Mouse (Mus musculus): ENCODE results near the gene Stat5a.

Gene Stat5a

DNA sequence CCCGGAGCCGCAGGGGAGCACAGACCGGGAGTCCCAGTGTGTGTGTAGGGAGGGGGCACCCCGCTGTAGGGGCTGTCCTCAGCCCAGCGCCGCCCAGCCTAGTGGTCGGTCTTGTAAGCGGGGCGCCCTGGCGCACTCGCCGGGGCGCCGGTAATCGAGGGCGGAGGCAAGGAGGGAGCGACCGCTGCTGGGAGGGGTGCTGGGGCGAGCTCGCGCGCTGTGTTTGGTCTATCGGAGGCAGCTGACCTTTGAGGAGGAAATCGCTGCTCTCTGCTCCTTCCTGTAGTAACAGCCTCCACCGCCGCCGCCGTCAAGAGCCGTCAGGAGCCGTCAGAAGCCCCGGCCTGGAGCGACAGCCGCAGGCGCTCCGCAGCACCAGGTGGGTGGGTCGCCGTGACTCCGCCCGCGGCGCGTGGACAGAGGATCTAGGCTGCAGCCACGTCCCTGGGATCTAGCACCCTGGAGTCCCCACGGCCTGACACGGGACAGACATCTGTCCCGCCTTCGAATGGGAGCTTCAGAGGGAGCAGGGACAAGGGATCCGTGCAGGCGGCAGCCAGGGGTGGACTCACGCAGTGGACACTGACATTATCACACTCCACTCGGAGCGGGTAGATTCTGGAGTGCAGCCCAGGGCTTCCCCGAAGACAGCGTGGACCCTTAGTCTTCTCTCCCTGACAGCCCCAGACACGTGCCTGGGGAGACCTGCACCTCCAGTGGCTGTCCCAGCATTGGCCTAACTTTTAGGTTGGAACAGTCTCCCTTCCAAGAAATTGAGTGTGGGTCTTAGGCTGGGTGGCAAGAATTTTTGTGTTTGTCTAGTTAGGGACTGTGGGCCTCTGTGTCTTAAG is 1.3 kb downstream of the Stat5a start:
- in situ Hi-C loops (cut with MseI, MboI): no loop called here

DNA sequence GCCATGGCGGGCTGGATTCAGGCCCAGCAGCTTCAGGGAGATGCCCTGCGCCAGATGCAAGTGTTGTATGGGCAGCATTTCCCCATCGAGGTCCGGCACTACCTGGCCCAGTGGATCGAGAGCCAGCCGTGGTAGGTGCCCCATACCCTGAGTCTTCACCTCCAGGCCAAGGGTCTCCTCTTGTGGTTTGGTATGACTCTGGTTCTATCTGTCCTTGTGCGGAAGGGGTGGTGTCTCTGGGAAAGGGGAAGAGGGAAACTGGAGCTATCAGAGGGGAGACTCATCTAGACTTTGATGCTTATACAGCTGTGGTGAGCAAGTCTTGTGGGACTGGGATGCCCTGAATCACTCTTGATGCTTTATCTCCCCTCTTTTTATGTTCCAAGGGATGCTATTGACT is 2.2 kb downstream of the Stat5a start:
- in situ Hi-C loops (cut with MseI, MboI): no loop called here

DNA sequence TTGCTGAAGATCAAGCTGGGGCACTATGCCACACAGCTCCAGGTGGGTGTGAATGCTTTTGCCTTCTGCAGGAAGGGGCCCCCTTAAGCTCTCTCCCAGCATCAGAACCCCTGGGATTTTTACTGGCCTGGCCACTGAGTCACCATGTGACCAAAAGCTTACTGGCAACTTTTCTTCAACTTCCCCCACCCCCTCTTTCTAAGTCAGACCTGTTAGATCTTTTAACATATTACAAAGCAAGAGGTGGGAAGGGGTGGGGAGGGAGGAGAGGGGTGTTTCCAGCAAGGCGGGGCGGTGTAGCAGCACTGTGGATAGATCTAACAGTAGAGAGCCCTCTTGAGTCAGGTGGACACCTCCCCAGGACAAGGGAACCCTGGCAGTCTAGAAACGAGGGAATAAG is 2.7 kb downstream of the Stat5a start:
- in situ Hi-C loops (cut with MseI, MboI): no loop called here

DNA sequence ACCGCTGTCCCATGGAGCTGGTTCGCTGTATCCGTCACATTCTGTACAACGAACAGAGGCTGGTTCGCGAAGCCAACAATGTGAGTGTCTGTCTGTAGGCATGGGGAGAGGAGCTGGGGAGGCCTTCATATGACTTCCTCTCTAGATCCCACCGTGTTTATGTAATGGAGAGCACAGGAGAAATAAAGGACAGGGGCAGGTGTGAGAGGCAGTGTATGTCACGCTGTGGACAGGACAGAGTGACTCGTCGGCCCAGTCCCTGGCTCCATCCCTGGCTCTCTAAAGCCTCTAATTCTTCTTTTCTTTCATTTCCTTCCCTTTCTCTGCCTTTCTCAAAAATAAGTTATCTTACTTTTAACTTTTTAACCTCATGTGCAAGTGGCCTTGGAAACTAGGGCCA is 4.0 kb downstream of the Stat5a start:
- in situ Hi-C loops (cut with MseI, MboI): no loop called here

DNA sequence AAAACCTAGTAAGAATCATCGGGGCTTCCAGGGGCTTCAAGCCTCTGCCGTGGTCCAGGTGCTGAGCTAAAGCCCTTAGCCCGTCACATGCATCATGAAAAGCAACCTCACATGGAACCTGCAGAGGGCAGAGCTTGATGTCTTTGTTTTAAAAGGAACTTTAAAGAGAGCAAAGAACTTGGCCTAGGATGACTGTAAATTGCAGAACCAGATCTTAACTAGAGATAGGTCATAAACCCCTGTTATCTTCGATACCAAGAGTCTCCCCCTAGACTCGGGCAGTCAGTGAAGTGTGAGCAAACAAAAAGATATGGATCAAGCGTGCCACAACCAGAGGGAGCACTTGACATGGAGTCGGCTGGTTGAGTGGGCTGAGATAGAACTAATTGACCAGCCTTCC is 6.5 kb downstream of the Stat5a start:
- in situ Hi-C loops (cut with MseI, MboI): no loop called here

DNA sequence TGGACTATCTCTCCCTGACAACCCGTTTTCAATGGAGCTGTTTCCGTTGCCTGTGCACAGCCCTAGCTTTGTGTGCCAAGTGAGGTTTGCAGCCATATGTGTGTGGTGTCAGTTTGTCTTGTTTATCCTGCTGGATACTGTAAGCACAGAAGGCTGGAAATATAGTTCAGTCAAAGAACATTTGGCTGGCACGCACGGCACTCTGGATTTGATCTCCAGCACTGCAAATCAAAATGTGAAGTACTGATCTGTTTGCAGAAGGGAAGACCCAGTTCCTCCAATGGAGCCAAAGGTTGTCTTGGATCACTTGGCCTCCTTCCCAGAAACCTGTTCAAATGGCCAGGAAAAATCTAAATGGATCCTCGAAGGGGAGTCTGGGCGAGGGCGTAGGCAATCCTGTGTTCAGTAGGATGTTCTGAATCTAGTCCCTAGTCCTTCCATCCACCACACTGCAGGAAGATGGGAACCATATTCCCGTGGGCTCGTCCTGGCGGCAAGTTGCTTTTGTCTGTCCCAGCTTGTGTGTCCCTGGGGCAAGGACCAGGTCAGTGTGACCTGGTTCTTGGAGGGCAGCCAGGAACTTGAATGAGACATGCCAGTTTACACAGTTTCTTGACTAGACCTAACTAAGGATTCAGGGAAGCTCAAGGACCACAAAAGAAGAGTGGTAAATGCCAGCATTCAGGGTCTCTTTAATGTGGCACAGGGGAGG is 11.3 kb downstream of the Stat5a start:
- in situ Hi-C loops (cut with MseI, MboI): no loop called here

DNA sequence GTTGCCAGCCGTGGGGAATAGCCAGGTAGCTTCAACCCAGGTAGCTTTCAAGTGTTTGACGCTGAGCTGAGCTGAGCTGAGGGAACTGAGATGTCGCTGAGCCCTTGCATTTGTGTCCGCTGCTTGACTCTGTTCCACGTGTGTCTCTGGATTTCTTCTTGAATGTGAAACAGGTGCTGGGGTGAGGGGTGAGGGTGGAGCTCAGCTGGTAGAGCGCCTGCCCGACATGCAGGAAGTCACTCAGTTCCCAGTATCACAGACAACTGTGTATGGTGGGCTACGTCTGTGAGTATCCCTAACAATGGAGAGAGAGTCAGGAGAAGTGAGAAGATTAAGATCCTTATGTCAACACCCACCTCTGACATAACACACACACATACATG is 11.8 kb downstream of the Stat5a start:
- in situ Hi-C loops (cut with MseI, MboI): no loop called here

DNA sequence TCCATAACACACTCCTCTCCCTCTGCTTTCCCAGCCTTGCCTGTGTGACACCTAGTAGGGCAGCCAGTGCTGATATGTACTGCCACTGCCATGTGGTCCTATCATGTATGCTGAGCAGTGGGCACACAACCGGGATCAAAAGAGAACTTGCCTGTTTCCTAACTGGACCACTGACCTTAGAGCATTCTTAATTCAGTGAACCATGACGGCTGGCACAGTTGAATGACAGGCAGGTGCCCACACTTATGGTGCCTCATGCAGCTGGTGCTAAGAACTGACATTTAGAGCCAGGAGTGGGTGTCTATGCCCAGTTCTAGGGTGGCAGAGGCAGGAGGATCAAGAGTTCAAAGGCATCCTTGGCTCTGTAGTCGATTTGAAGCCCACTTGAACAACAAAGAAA is 16.6 kb downstream of the Stat5a start:
- in situ Hi-C loops (cut with MseI, MboI): no loop called here

DNA sequence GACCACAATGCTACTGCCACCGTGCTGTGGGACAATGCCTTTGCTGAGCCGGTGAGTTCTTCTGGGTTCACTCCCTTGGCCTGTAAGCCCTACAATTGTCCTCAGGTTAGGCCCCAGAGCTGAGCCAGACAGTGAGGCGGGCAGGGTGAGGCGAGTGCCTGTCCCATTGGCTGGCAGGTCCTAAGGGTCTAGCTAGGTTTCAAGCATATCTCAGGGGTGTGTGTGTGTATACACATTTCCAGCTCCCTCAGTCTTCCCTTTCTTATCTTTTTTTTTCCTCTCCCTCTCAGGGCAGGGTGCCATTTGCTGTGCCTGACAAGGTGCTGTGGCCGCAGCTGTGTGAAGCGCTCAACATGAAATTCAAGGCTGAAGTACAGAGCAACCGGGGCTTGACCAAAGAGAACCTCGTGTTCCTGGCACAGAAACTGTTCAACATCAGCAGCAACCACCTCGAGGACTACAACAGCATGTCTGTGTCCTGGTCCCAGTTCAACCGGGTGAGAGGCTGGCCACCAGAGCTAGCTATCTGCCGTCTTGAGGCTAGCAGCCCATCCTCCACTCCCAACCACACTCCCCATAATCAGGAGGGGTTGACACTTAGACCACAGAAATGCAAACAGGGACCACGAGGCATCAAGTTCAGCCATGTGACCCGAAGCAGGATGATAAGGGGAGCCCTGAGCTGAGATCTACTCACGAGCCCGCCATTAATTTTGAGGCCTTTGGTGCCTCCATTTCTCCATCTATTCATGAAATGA is 20.3 kb downstream of the Stat5a start:
- in situ Hi-C loops (cut with MseI, MboI): no loop called here

DNA sequence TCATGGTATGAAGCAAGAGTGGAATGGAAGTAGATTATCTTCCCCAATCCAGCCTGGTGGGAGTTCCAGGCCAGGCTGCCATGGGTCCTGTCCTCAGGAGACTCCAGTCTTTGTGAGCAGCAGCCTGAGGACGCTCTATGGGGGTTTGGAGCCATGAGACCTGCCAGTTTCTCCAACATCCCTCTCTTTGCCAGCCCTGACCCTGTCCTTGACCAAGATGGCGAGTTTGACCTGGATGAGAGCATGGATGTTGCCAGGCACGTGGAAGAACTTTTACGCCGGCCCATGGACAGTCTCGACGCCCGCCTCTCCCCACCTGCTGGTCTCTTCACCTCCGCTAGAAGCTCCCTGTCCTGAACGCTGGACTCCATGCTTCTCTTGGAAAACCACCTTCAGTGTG is 24.5 kb downstream of the Stat5a start:
- in situ Hi-C loops (cut with MseI, MboI): no loop called here

DNA sequence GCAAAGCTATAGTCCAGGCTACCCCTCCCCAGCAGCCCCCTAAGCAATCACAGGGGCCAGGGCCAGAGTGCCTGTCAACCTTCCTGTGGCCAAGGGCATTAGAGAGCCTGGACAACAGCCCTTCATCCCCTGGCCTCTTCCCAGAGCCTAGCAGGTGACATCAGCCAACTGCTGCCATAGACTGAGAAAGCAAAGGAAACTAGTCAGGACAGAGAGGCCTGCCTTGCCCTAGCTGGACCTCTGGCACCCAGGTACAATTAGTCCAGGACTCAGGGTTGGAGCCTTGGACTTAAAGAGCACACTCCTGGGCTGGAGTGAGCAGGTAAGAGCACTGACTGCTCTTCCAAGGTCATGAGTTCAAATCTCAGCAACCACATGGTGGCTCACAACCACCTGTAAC is 26.3 kb downstream of the Stat5a start:
- in situ Hi-C loops (cut with MseI, MboI): no loop called here

DNA sequence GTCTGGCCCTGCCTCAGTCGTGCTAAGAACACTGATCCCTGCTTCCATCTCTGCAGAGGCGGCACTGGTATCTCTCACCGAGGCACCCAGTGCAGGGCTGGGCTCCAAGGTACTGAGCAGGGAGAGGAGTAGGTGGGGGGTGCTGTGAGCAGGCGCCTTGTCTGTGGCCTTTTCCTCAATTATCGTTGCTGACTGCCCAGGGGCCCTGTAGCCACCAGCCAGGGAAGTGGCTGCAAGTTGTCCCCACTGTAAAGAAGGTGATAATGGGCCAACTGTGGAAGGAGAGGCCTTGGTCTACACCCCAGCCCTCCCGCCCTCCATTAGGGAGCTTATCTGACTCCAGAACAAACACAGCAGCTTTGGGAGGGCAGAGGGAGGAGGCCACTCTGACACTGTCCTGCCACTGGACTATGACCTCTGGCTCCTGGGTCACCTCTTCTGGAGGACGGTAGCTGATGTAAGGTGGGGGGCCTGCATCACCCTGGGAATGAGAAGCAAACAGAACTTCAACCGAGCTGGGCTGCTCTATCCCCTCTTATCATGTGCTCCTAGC is 27.1 kb downstream of the Stat5a start:
- in situ Hi-C loops (cut with MseI, MboI): no loop called here

DNA sequence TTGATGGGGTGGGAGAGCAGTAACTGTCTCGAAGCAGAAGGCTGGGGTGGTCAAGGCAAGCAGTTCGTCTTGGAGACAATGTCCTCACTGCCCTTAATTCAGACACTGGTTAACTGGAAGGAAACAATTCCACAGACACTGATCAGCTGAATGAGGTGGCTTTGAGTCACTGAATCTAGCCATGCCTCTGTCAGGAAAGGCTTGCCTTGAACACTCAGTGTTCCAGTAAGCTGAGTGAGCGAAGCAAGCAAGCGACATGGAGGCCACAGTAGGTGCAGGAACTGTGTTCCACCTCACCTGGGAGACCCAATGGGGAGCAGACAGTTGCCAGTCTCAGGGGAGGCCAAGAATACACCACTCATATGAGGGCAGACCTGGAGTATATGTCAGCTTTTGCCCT is 28.1 kb downstream of the Stat5a start:
- in situ Hi-C loops (cut with MseI, MboI): no loop called here

DNA sequence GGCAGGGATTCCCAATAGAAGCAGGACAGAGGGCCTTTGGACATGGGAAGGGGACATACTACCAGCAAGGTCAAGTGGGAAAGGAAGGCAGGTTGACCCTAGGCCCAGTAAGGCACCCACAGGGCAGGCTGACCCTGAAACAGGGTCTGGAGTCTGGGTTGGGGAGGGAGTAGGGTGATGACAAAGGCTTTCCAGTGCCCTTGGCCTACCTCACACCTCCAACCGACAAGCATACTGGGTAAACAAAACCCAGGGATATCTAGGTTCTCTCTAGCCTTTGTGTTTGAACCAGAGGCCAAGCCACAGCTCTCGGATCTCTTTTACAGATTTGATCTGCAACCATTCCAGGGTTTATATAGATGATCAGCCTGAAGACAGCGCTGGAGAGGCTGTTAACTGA is 28.6 kb downstream of the Stat5a start:
- in situ Hi-C loops (cut with MseI, MboI): no loop called here

DNA sequence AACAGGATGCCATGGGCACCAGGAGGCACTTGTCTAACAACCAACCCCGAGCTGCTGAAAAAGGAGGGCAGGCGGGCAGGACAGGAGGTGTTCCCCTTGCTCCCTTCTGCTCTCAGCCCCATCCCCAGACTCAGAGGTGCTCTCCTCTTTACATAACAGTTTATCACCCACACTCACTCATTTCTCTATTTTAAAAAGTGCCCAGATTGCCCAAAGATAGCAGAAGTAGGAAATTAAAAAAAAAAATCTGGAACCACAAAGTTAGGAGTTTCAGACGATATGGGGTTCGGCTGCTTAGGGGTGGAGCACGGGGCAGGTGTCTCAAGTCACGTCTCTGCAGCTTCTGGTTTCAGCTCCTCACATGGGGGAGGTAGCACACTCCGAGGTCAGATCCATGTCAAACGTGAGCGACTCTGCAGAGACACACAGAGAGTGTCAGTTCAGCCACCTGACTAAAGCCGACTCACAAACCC is 29.2 kb downstream of the Stat5a start:
- in situ Hi-C loops (cut with MseI, MboI): no loop called here

DNA sequence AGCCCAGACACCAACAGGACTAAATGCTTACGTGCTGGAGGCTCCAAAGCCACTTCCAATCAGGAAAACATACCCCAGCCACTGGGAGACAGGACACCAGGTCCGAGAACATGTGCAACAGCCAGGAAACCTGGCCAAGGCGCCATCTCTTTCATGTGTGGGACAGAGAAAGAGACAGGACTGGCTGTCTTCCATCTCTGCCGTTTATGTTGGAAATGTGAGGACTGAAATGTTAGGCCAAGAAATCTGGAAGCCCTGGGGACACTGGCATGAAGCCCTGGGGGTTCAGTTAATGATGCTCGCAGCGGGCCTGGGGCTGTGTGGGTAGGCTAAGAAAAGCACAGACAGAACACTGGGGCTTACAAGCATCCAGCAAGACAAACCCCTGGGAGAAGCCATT is 31.3 kb downstream of the Stat5a start:
- in situ Hi-C loops (cut with MseI, MboI): loop anchor here (5.0 kb wide), 1 partner anchor 57 kb away; no protein-coding TSS in a partner anchor

DNA sequence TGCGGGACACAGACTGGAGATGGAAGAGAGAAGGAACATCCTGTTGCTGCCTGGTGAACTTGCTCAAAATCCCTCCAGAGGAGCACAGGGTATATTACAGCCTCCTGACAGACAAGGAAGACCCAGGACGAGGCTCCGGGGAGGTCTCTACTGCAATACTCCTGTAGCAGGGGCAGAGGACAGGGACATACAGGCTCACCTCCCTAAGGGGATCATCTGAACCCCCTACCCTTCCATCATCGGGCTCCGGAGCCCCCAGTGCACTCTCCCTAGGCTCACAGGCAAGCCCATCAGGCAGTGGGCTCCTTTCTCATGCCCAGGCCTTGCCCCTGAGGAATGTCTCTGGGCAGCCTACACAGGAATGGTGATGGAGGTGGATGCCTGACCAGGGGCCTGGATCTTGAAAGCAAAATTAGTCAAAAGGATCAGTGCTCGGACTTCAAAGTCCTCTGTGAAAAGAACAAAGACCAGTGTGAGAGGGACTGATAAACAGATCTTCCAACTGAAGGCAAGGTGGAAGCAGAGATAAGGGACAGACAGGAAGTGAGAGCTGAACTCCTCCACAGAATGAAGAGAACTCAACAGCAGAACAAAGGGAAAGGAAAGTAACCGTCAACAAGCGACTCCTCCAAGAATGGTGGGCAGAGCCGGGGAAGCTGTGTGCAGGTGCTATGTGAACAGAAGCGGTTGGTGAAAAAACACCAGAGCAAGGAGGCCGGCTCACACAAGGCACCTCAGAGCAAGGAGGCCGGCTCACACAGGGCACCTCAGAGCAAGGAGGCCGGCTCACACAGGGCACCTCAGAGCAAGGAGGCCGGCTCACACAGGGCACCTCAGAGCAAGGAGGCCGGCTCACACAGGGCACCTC is 32.3 kb downstream of the Stat5a start:
- in situ Hi-C loops (cut with MseI, MboI): loop anchor here (5.0 kb wide), 1 partner anchor 56 kb away; no protein-coding TSS in a partner anchor

DNA sequence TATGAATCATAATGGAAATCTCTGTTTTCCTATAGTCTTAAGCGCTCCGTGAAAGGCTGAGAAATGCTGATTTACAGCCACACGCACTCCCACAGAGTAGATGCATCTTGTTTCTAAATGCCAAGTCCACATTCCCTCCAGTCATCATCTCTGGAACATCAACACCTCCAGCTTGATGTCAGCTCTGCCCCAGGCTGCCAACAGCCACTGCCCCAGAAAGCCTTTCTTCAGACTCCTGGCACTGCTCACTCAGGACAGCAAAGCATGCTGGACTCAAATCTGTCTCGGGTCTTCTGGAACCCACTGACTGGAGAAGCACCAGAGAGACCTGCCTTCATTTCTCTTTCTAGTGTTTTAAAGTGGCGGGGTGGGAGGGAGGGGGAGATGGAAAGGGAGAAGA is 33.3 kb downstream of the Stat5a start:
- in situ Hi-C loops (cut with MseI, MboI): loop anchor here (5.0 kb wide), 1 partner anchor 55 kb away; no protein-coding TSS in a partner anchor

DNA sequence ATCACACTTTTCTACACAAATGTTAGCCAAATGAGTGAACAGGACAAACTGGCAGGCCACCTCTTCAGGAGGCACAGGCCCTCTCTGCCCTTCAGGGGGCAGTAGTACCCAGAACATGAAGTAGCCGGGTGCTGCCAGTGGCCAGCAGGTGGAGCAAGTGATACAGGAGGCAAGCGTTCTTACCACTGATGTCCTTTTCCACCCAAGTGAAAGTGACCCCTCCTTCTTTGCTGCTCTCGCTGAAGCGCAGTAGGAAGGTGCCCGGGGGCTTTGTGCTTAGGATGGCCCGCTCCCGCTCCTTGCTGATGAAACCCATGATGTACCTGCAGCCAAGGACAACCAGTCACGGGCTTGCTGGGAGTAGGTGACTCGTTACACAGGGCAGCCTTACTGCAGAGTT is 34.3 kb downstream of the Stat5a start:
- in situ Hi-C loops (cut with MseI, MboI): loop anchor here (5.0 kb wide), 1 partner anchor 54 kb away; no protein-coding TSS in a partner anchor

DNA sequence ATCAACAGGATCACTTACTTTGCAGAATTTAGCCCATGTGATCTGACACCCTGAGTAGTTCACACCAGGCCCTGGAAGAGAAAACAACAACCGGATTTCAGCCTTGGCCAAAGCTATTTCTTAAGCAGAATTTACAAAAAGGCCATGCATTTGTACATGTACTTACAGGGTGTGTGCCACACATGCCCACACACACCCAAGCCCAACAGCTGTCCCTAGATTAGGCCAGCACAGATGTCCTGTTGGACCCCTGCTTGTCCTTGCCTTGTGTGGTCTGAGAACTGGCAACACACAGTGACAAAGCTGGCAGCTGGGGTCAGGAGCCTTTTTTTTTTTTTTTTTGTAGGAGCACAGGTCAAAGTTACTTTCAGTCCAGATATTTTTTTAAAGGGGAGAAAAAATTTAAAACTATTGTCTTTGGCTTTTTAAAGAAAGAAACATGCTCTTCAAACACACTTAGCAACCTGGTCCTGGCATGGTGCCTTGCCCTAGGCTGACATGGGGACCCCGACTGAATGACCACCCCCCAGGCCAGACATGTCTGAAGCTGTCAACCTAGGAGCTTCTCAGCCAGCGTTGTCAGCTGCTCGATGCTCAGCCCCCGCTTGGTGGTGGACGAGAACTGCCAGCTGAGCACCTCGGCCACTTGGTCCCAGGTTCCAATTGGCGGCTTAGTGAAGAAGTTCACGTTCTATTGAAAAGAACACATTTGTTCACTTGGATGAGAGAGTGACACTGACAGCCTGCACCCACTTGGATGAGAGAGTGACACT is 35.2 kb downstream of the Stat5a start:
- in situ Hi-C loops (cut with MseI, MboI): loop anchor here (5.0 kb wide), 1 partner anchor 53 kb away; no protein-coding TSS in a partner anchor
